Mouse (Mus musculus) retina, embryonic 14.5 days (tissue): ENCODE measurements around the gene Myo18b.

Experiments
- DNase-seq: peaks from one replicate; pipeline ENCODE4 v3.0.0-alpha.2; 2015; ENCODE audit warnings: low spot score

The Myo18b gene

GRCm38 (mm10) chr5:112876846-112877390 is 19.2 kb downstream of the Myo18b start:
- DNase-seq: peak; percentile 76

- DNase-seq: no peak
Observed at GRCm38 (mm10) chr5:112872999-112873398, 23.2 kb downstream of the Myo18b start.

DNA sequence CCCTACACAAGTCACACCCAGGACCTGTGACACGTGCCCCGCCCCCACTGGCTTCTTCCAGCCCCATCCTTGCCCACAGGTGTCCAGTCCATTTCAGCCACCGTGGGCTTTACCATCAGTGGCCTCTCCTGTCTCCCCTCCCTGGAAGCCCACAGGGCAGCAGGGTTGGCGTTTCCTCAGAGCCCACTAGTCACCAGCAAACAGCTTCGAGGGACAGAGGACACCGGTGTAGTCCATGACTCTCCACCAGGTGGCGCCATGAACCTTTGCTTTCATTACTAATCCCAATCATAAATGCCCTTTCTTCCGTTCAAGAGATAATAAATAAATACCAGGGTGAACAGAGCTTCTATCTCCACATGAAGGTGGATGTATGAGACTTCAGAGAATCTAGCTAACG is 25.4 kb downstream of the Myo18b start:
- peak; percentile 89 for DNase-seq

DNA sequence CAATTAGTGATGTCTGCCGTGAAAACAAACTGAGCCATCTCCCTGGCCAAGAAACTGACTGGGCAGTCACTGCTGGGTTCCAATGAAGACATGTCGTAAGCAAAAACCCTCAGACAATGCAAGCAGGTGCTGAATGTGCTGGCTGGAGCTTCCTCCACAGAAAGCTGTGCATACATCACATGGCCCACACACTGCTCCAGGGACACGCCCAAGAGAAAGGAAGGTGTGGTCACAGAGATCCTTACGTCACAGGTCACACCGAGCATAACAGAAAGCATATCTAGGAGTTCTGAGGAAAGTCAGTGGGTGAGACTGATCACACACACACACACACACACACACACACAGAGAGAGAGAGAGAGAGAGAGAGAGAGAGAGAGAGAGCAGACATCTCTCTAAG is 27.5 kb downstream of the Myo18b start:
- no peak for DNase-seq

GRCm38 (mm10) chr5:112864719-112865367 is 31.3 kb downstream of the Myo18b start:
- DNase-seq: peak; percentile 72

GRCm38 (mm10) chr5:112859379-112860035 is 36.7 kb downstream of the Myo18b start:
- DNase-seq: no peak

DNA sequence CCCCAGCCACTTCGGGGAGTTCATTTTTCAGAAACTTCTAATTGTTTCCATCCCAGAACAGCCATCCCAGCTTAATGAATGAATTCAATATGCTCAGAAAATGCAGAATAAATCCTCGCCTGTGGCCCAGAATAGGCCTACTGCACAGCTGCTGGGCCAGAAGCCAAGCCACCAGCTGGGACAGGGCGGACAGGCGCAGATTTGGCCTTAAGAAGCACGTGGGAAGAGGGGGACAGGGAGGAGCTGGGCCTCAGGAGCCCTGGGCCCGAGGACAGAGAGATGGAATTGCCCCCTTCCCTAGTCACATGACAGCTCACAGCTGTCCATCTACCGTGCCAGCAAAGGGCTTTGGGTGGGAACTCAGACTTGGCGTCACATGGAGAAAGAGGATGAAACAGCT is 43.0 kb downstream of the Myo18b start:
- peak; percentile 49 for DNase-seq

DNA sequence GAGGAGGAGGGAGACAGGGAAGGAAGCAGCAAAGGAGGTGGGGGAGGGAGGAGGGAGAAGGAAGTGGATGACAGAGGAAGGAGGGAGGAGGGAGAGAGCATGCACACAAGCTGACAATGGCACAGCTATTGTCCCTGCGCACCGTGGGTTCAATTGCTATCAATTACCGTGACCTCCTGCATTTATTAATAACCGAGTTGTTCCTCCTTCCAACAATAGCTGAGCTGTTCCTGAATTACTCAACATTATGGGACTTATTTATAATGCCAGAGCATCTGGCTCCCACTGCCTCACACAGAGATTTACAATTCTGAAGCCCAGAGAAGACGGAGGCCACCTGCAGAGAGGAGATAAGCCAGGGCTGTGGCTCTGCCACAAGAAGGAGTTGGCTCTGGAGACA is 44.8 kb downstream of the Myo18b start:
- no peak for DNase-seq

DNA sequence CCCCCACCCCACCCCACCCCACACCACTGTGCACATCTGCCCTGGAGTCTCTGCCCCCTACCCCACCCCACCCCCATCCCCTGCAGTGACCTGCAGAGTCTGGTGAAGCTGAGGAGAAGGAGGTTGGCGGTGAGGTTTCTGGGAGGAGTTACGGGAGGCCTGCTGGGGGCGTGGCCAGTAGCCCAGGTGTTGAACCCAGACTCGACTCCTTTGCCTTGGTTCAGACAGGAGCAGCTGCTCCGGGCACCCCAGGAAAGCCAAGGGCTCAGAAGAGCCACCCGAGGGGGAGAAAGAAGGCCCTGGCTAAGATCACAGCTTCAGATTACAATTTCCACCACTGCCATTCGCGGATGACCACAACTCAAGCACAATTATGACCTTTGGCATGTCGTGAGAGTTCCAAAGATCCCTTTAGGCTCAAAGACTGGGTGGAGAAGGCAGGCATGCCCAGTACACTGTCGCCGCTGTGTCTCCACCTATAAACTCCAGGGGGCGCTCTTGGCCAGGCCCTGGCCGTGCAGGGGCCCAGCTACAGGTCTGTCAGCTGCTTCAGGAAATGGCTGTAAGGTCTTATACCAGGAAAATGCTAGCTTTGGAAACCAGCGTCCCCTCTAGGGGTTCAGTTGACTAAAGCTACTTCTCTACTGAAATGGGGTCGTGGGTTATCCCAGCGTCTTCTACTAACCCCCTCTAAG is 47.4 kb downstream of the Myo18b start:
- DNase-seq: peak; percentile 80

GRCm38 (mm10) chr5:112847985-112848542 is 48.1 kb downstream of the Myo18b start:
- no peak for DNase-seq

DNA sequence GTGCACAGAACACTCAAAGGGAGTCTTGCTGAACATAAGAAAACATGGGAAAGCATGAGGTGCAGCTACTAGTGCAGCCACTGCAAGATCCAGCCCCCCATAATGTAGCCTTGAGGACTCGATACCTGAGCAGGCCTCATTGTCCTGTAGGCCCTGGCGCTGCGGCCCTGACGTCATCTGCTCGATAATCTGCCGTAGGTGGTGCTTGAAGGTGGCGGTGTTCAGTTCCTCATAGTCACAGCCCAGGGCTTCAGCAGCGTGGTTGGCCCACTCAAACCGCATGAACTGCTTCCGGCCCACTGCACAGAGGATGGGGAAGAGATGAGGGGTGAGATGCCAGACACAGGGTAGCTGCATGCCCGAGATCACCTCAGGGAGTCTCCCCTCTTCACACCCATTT is 50.0 kb downstream of the Myo18b start:
- DNase-seq: no peak

DNA sequence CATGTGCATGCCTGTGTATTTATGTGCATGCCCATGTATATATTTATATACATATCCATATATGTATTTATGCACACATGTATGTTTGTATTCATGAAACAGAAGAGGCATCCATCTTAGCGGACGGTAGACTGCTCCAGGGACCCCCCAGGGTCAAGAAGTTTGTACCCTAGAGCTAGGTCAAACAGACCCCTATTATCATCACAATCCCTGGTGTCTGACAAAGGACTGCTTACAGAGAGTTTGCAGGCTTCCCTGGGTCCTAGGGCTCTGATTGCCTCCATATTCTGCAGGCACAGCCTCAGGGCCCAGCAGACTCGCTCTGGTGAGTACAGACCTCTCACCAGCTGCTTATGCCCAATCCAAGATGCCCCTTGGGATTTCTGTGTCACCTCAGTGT is 51.7 kb downstream of the Myo18b start:
- no peak for DNase-seq

DNA sequence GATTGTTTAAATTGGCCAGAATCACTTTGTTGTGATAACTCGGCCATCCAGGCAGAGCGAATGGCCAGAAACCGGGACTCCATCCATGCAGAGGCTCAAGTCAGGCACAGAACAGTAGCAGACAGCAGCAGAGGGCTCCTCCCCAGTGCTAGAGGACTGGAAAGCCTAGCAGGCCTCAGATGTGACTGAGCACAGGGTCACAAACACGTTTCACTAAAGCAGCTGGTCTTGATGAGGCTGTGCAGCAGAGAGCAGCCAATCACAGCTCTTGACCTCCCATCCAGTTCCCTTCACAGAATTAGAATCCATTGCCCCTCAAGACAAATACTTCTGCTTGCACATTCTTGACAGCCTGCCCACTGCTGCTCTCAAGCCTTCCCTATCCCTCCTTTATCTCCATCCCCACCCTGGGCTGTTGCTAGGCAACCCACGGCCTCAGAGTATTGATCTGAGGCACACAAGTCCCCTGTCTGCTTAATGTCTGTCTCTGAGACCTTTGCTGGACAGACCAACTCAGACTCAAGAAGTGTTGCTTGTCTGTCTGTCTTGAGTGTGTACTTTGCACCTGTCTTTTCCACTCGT is 52.4 kb downstream of the Myo18b start:
- DNase-seq: peak; percentile 41

DNA sequence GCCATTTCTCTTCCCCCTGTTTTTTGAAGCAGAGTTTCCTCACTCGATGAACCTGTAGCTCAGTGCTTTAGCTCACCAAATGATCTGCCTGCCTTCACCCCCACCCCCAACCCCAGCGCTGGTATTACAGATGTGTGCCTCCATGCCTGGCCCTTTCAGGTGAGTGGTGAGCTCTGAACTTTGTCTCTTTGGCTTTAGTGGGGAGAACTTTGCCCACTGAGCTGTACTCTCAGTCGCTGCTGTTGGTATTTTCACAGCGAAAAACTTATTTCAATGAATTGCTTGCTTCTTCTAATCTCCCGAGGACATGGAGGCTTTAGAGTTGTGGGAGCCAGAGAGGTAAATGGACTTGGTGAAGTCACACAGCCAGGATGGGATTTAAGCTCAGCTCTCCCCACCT is 53.5 kb downstream of the Myo18b start:
- DNase-seq: no peak

DNA sequence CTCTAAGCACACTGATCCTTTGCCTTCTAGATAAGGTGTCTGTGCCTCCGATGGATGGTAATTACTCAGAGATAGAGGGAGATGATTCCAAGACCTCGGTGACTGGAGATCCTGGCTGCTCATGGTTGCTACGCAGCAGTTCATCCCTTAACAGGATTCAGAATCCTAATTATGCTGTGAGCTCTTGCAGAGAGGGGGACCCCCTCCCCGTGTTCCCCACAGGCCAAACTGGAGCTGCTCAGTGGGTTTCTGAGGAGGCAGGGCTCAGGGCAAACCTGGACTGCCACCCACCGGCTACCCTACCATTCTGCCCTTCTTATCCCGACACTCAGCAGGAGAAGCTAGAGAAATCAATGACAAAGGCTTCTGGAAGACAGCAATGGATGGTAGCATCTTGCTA is 54.3 kb downstream of the Myo18b start:
- no peak for DNase-seq

- DNase-seq: no peak
Observed at GRCm38 (mm10) chr5:112834896-112835295, 61.3 kb downstream of the Myo18b start.

DNA sequence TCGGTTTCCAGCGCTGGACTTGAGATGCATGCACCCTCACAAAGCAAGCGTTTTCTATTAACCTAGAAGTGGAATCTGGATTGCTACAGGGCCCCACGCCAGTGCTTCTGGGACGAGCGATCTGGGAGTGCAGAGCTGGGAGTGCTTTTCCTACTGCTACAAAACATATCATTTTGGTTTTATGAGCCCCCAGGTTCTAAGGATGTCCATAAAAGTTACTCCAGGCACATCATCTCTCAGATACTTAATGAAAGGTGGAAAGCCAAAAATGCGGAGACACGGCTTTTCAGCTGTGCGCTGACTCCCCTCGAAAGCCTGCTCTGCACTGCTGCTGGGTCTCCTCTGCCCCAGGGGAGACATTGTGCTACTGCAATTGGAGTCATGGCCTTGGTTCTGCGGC is 62.3 kb downstream of the Myo18b start:
- DNase-seq: no peak

DNA sequence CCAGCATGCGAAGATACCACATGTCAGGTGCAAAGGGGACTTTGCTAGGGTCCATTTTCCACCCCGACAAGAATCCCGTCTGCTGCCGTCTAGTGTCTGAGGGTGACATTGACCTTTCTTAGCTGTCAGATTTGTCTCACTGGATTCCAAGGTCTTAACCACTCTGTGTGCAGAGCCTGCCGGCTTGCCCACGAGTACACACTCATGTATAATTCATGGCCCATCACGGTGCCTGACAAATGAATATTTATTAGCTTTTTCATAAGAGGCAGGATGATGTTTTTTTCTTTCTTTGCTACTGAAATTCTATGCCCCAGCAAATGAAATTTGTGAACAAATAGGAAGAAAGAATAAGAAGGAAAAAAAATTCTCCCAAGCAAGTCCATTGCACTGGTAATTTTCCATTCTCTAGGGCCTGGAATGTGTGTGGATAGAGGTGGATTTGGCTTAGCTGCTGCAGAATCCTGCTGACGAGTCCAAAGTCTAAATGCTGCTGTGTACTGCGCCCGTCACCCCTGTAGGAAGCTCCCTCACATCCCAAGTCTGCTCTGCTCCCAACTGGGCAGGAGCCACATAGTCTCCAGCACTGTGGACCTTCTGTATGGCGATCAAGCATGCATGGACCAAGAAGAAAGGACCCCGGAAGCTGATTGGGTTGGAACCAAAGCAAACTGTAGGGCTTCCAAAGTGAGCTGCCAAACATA is 70.9 kb downstream of the Myo18b start:
- peak; percentile 47 for DNase-seq

- peak; percentile 54 for DNase-seq
Observed at GRCm38 (mm10) chr5:112824376-112824775, 71.8 kb downstream of the Myo18b start.

GRCm38 (mm10) chr5:112822426-112822825 is 73.7 kb downstream of the Myo18b start:
- no peak for DNase-seq

- DNase-seq: no peak
Observed at GRCm38 (mm10) chr5:112815051-112815450, 81.1 kb downstream of the Myo18b start.

GRCm38 (mm10) chr5:112807629-112808028 is 88.5 kb downstream of the Myo18b start:
- DNase-seq: no peak
